In genomic region chr7:30634621-30635020, GRCm38 (mm10) we compare ENCODE assay signal across 8 mouse cellular contexts. TPM values are rescaled to one million over a fixed set of nuclear protein-coding genes. Genes with fewer than 3 reads are reported as not detected.
A peak's percentile ranks its signal among the peaks of the same experiment; 100 is the strongest.
DNase-seq lines count a peak whose midpoint lies in the region; ATAC-seq lines count a peak whose summit lies in the region.

No protein-coding gene starts in this region.

- no peak overlapping the region for H3K9ac ChIP-seq in embryonic facial prominence, embryonic 15.5 days
- H3K9ac ChIP-seq in hindbrain, embryonic 15.5 days: no peak overlapping the region
- H3K9ac ChIP-seq in liver, embryonic 13.5 days: no peak overlapping the region

- under 1% methylated on average over 20 of the region's 20 CpGs for WGBS in embryonic facial prominence, embryonic 15.5 days
- WGBS in hindbrain, embryonic 15.5 days: 0% methylated on average over 20 of the region's 20 CpGs
- WGBS in liver, embryonic 13.5 days (ENCODE audit: insufficient replicate concordance): 2% methylated on average over 20 of the region's 20 CpGs

- no peaks in the 10 kb centered on the region for H3K9me3 ChIP-seq in embryonic facial prominence, embryonic 15.5 days (replicated peaks)
- H3K9me3 ChIP-seq in hindbrain, embryonic 15.5 days: no peaks in the 10 kb centered on the region
- H3K9me3 ChIP-seq in liver, embryonic 13.5 days (replicated peaks): no peaks in the 10 kb centered on the region

- DNase-seq in gastrocnemius, adult 8-10 months (ENCODE audit: low spot score in 2 of 2): peak; percentile 9 to 10
- no peak for DNase-seq in gastrocnemius, postnatal 36 days
- DNase-seq in Muller cell, postnatal 12 days (ENCODE audit: inconsistent ontology term): peak; percentile 30
- DNase-seq in liver, embryonic 13.5 days: peak; percentile 63
- peak; percentile 40 to 69 for DNase-seq in natural killer cell, adult 2 months (ENCODE audit: low spot score in 2 of 2)
- DNase-seq in thymus, postnatal 25 days: peak; percentile 63

- peaks cover 65% of the 10 kb centered on the region for H3K27me3 ChIP-seq in embryonic facial prominence, embryonic 15.5 days
- peaks cover 70% of the 10 kb centered on the region for H3K27me3 ChIP-seq in hindbrain, embryonic 15.5 days
- H3K27me3 ChIP-seq in liver, embryonic 13.5 days: peaks cover 74% of the 10 kb centered on the region

- ATAC-seq in embryonic facial prominence, embryonic 15.5 days (ENCODE audit: insufficient number of reproducible peaks, low FRiP score, low TSS enrichment, low read depth): no peak
- ATAC-seq in hindbrain, embryonic 15.5 days (ENCODE audit: low FRiP score, low read depth): peak; percentile 27; the same call in 1 of the 2 replicates
- ATAC-seq in liver, embryonic 13.5 days (ENCODE audit: low read depth): peak; percentile 68

- H3K36me3 ChIP-seq in embryonic facial prominence, embryonic 15.5 days: no peaks in the 10 kb centered on the region
- H3K36me3 ChIP-seq in hindbrain, embryonic 15.5 days: no peaks in the 10 kb centered on the region
- H3K36me3 ChIP-seq in liver, embryonic 13.5 days: no peaks in the 10 kb centered on the region

- no peak overlapping the region for H3K27ac ChIP-seq in embryonic facial prominence, embryonic 15.5 days (replicated peaks)
- H3K27ac ChIP-seq in hindbrain, embryonic 15.5 days (replicated peaks): no peak overlapping the region
- no peak overlapping the region for H3K27ac ChIP-seq in liver, embryonic 13.5 days

- H3K4me1 ChIP-seq in embryonic facial prominence, embryonic 15.5 days: peaks cover 20% of the 10 kb centered on the region
- H3K4me1 ChIP-seq in hindbrain, embryonic 15.5 days (replicated peaks): peaks cover 5% of the 10 kb centered on the region
- H3K4me1 ChIP-seq in liver, embryonic 13.5 days (replicated peaks): peaks cover 18% of the 10 kb centered on the region

- intact Hi-C loops in gastrocnemius, postnatal 36 days (cut with DNase I): no loop called here

- H3K4me3 ChIP-seq in embryonic facial prominence, embryonic 15.5 days (replicated peaks): peak overlapping the region; percentile 7; the same call in 1 of the 2 replicates
- H3K4me3 ChIP-seq in hindbrain, embryonic 15.5 days: peak overlapping the region; percentile 6
- H3K4me3 ChIP-seq in liver, embryonic 13.5 days (replicated peaks): peak overlapping the region; percentile 22

- peak overlapping the region; percentile 23 for H3K4me2 ChIP-seq in embryonic facial prominence, embryonic 15.5 days (replicated peaks)
- H3K4me2 ChIP-seq in hindbrain, embryonic 15.5 days: peak overlapping the region; percentile 34
- peak overlapping the region; percentile 46 for H3K4me2 ChIP-seq in liver, embryonic 13.5 days

RNA-seq across cellular contexts. Expression of gene Etv2, which starts 1.0 kb away (rescaled TPM):
- total RNA-seq in gastrocnemius, adult 8-10 months (2022): not detected
- not detected for total RNA-seq in gastrocnemius, postnatal 36 days (2021)
- polyA plus RNA-seq in embryonic facial prominence, embryonic 15.5 days (2015; fragmentation: Nextera tagmentation; extraction: Ambion mirVana): not detected in 2 replicates
- not detected in 2 replicates for polyA plus RNA-seq in hindbrain, embryonic 15.5 days (2015; fragmentation: Nextera tagmentation; extraction: Ambion mirVana)
- 0.09 TPM in 1 of 2 replicates, not detected in the other for polyA plus RNA-seq in liver, embryonic 13.5 days (2015; fragmentation: Nextera tagmentation; extraction: Ambion mirVana)

RNA-seq across cellular contexts. Expression of gene Cox6b1, which starts 8.7 kb away (rescaled TPM):
- total RNA-seq in gastrocnemius, adult 8-10 months (2022): 1,000 to 10,000 TPM; 1,165 to 1,556 (median 1,355) TPM
- total RNA-seq in gastrocnemius, postnatal 36 days (2021): 1,000 to 10,000 TPM; 1,738 to 1,902 TPM
- polyA plus RNA-seq in embryonic facial prominence, embryonic 15.5 days (2015; fragmentation: Nextera tagmentation; extraction: Ambion mirVana): 848 and 867 TPM in 2 replicates
- 1,185 and 1,301 TPM in 2 replicates for polyA plus RNA-seq in hindbrain, embryonic 15.5 days (2015; fragmentation: Nextera tagmentation; extraction: Ambion mirVana)
- 690 and 705 TPM in 2 replicates for polyA plus RNA-seq in liver, embryonic 13.5 days (2015; fragmentation: Nextera tagmentation; extraction: Ambion mirVana)

RNA-seq across cellular contexts. Expression of gene Rbm42, which starts 15.5 kb away (rescaled TPM):
- 10 to 100 TPM; 35.6 to 41.1 (median 38.5) TPM for total RNA-seq in gastrocnemius, adult 8-10 months (2022)
- total RNA-seq in gastrocnemius, postnatal 36 days (2021): 10 to 100 TPM; 35.7 to 38.1 TPM
- 126 and 129 TPM in 2 replicates for polyA plus RNA-seq in embryonic facial prominence, embryonic 15.5 days (2015; fragmentation: Nextera tagmentation; extraction: Ambion mirVana)
- polyA plus RNA-seq in hindbrain, embryonic 15.5 days (2015; fragmentation: Nextera tagmentation; extraction: Ambion mirVana): 131 and 139 TPM in 2 replicates
- polyA plus RNA-seq in liver, embryonic 13.5 days (2015; fragmentation: Nextera tagmentation; extraction: Ambion mirVana): 58.0 and 59.4 TPM in 2 replicates

RNA-seq across cellular contexts. Expression of gene Upk1a, which starts 22.0 kb away (rescaled TPM):
- total RNA-seq in gastrocnemius, adult 8-10 months (2022): under 1 TPM in 1 of 4 experiments, not detected in 3; 0.20 TPM
- not detected for total RNA-seq in gastrocnemius, postnatal 36 days (2021)
- polyA plus RNA-seq in embryonic facial prominence, embryonic 15.5 days (2015; fragmentation: Nextera tagmentation; extraction: Ambion mirVana): 0.54 and 0.75 TPM in 2 replicates
- polyA plus RNA-seq in hindbrain, embryonic 15.5 days (2015; fragmentation: Nextera tagmentation; extraction: Ambion mirVana): 0.51 and 0.82 TPM in 2 replicates
- polyA plus RNA-seq in liver, embryonic 13.5 days (2015; fragmentation: Nextera tagmentation; extraction: Ambion mirVana): 0.09 and 0.50 TPM in 2 replicates

RNA-seq across cellular contexts. Expression of gene Haus5, which starts 30.2 kb away (rescaled TPM):
- total RNA-seq in gastrocnemius, adult 8-10 months (2022): 1 to 10 TPM; 2.0 to 4.3 (median 4.0) TPM
- total RNA-seq in gastrocnemius, postnatal 36 days (2021): 1 to 10 TPM; 2.9 to 3.2 TPM
- polyA plus RNA-seq in embryonic facial prominence, embryonic 15.5 days (2015; fragmentation: Nextera tagmentation; extraction: Ambion mirVana): 37.8 and 41.2 TPM in 2 replicates
- 25.9 and 29.9 TPM in 2 replicates for polyA plus RNA-seq in hindbrain, embryonic 15.5 days (2015; fragmentation: Nextera tagmentation; extraction: Ambion mirVana)
- polyA plus RNA-seq in liver, embryonic 13.5 days (2015; fragmentation: Nextera tagmentation; extraction: Ambion mirVana): 38.2 and 38.7 TPM in 2 replicates

Comparison
In these comparisons a context has a peak if more than half of its experiments do, and no peak if none do; other contexts are left out.
1. DNase-seq: peak in gastrocnemius, adult 8-10 months (2 of 2), Muller cell, postnatal 12 days (single experiment), liver, embryonic 13.5 days (single experiment), natural killer cell, adult 2 months (2 of 2) and thymus, postnatal 25 days (single experiment); none in gastrocnemius, postnatal 36 days (0 of 2).
2. Peak in every context shown above with its lines, with median percentiles within 50 percentile points of each other: H3K4me2 ChIP-seq and H3K4me3 ChIP-seq.